Mouse (Mus musculus): Measurements from ENCODE around the gene Olfr742. TPM values are rescaled to one million over a fixed set of nuclear protein-coding genes. Genes with fewer than 3 reads are reported as not detected.

The Olfr742 gene
- not detected in 2 replicates for polyA plus RNA-seq (2015; fragmentation: Nextera tagmentation; extraction: Ambion mirVana)

DNA sequence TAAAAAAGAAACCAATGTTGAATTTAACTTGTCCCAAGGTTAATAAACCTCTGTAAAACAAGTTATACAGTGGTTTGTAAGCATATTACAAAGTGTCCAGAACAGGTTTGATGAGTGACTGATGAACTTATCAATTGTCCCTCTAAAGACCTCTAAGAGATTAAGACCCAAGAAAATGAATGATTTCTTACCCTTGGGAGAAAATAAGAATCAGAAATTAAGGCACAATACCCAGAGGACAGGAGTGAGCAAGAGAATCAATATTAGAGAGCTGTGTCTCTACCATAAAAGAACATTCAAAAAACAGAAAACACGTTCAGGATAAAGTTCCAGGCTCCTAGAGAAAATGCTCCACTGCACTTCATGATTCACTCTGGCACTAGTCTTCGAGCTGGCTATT, at the start of gene Olfr742:
Gene Olfr742 (plus strand): TSS at position 301 of the 400 bp plus-strand sequence.
- Histone ChIP-seq H3K9me3 (ENCODE audit: control insufficient read depth, low read length) (no peaks in the 10 kb centered on the region), H3K36me3 (ENCODE audit: control insufficient read depth, insufficient read depth) (no peaks in the 10 kb centered on the region), H3K4me3 (replicated peaks; ENCODE audit: low read length) (no peak within 1 kb of the TSS), H3K4me1 (replicated peaks; ENCODE audit: control insufficient read depth, insufficient read depth, low read length) (no peaks in the 10 kb centered on the region), H3K27ac (ENCODE audit: low read length) (no peak within 1 kb of the TSS), H3K9ac (replicated peaks; ENCODE audit: low read depth, low read length) (no peak within 1 kb of the TSS), H3K4me2 (ENCODE audit: low read length) (no peak within 1 kb of the TSS), H3K27me3 (replicated peaks; ENCODE audit: control insufficient read depth, insufficient read depth, low read length) (no peaks in the 10 kb centered on the region)
- ATAC-seq: no peak
- 61% methylated on average over 2 of the region's 2 CpGs for WGBS

DNA sequence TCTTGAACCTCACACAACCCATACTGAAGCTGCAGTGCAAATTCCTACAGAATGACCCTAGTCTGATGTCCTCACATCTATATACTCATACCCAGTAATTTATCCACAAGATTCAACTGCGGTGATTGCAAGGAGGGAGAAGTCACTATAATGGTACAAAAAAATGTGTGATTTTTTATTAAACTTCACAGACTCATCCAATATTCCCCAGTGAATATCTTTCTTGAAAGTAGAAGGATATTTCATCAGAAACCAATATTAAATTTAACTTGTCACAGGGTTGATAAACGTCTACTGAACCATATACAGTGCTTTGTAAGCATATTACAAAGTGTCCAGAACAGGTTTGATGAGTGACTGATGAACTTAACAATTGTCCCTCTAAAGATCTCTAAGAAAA, 31.0 kb upstream of the Olfr742 start, which contains the start of gene Olfr741:
Gene Olfr741 (plus strand): TSS at position 301 of the 400 bp plus-strand sequence.
- no peak within 1 kb of the TSS for H3K9ac ChIP-seq (replicated peaks; ENCODE audit: low read depth, low read length)
- ATAC-seq: no peak
- H3K36me3 ChIP-seq (ENCODE audit: control insufficient read depth, insufficient read depth): no peaks in the 10 kb centered on the region
- no peak within 1 kb of the TSS for H3K4me3 ChIP-seq (replicated peaks; ENCODE audit: low read length)
- 75% methylated on average over 2 of the region's 2 CpGs for WGBS
- H3K4me1 ChIP-seq (replicated peaks; ENCODE audit: control insufficient read depth, insufficient read depth, low read length): no peaks in the 10 kb centered on the region
- no peaks in the 10 kb centered on the region for H3K9me3 ChIP-seq (ENCODE audit: control insufficient read depth, low read length)
- no peaks in the 10 kb centered on the region for H3K27me3 ChIP-seq (replicated peaks; ENCODE audit: control insufficient read depth, insufficient read depth, low read length)
- H3K4me2 ChIP-seq (ENCODE audit: low read length): no peak within 1 kb of the TSS
- no peak within 1 kb of the TSS for H3K27ac ChIP-seq (ENCODE audit: low read length)

DNA sequence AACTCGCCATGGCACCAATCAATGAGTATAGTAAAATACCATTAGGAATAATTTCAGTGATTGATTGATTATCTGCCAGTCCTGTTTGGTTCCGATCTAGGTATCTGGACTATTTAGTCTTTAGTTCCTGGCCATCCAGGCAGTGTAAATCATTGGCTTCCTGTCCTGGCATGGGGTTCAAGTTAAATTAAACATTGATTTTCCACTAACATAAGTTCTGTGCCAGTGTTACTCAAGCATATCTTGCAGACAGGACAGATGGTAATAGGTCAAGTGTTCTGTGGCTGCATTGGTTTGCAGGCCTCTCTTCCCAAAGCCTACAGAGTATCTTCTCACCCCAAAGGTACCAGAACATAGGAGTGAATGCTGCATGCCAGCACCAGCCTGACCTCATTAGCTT, 25.0 kb upstream of the Olfr742 start:
- Histone ChIP-seq H3K4me1 (replicated peaks; ENCODE audit: control insufficient read depth, insufficient read depth, low read length) (no peaks in the 10 kb centered on the region), H3K36me3 (ENCODE audit: control insufficient read depth, insufficient read depth) (no peaks in the 10 kb centered on the region), H3K9me3 (ENCODE audit: control insufficient read depth, low read length) (no peaks in the 10 kb centered on the region), H3K27me3 (replicated peaks; ENCODE audit: control insufficient read depth, insufficient read depth, low read length) (no peaks in the 10 kb centered on the region), H3K9ac (replicated peaks; ENCODE audit: low read depth, low read length) (no peak overlapping the region), H3K4me2 (ENCODE audit: low read length) (no peak overlapping the region), H3K4me3 (replicated peaks; ENCODE audit: low read length) (no peak overlapping the region), H3K27ac (ENCODE audit: low read length) (no peak overlapping the region)
- no peak for ATAC-seq
- WGBS: 75% methylated on average over 2 of the region's 2 CpGs

DNA sequence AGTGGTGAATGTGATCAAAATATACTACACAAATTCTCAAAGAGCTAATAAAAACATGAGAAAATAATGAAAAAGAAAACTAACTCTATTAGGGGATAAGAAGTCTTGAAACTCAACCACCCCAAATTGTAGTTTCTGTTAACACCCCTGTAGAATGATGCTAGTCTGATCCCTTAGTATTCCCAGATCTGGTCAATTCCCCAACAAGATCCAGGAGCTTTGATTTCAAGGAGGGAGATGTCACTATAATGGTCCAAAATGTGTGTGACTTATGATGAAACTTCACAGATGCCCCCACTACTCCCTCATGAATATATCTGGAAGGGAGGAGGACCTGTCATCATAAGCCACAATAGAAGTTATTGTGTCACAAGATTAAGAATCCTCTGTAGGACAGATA, 18.1 kb downstream of the Olfr742 start, which contains the start of gene Olfr743:
Gene Olfr743 (plus strand): TSS at position 301 of the 400 bp plus-strand sequence.
- Histone ChIP-seq H3K4me2 (ENCODE audit: low read length) (no peak within 1 kb of the TSS), H3K27ac (ENCODE audit: low read length) (no peak within 1 kb of the TSS), H3K27me3 (replicated peaks; ENCODE audit: control insufficient read depth, insufficient read depth, low read length) (no peaks in the 10 kb centered on the region), H3K36me3 (ENCODE audit: control insufficient read depth, insufficient read depth) (no peaks in the 10 kb centered on the region), H3K9me3 (ENCODE audit: control insufficient read depth, low read length) (no peaks in the 10 kb centered on the region), H3K4me3 (replicated peaks; ENCODE audit: low read length) (no peak within 1 kb of the TSS), H3K4me1 (replicated peaks; ENCODE audit: control insufficient read depth, insufficient read depth, low read length) (no peaks in the 10 kb centered on the region), H3K9ac (replicated peaks; ENCODE audit: low read depth, low read length) (no peak within 1 kb of the TSS)
- no peak for ATAC-seq

DNA sequence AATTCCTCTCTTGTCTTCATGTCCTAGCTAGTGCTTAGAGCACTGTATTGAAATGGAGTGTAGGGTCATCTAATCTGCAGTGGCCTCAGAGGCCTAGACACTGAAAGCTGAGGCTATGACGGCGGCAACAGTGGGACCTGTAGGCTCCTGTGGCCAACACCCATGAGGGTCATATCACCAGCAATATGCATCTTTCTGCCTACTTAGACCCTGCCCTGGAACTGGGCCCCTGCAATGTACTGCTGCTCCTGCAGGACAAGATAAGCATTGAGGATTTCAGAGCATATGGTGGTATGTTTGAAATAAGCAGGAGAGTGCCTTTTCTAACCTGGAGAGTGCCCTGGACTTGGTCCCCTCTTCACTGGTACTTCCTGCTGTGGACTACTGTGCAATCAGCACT, 49.3 kb downstream of the Olfr742 start:
- H3K27me3 ChIP-seq (replicated peaks; ENCODE audit: control insufficient read depth, insufficient read depth, low read length): no peaks in the 10 kb centered on the region

More for the DNA sequence above, 49.3 kb downstream of the Olfr742 start:
- ATAC-seq: no peak
- Histone ChIP-seq H3K9me3 (ENCODE audit: control insufficient read depth, low read length) (no peaks in the 10 kb centered on the region), H3K4me1 (replicated peaks; ENCODE audit: control insufficient read depth, insufficient read depth, low read length) (no peaks in the 10 kb centered on the region), H3K27ac (ENCODE audit: low read length) (no peak overlapping the region), H3K4me2 (ENCODE audit: low read length) (no peak overlapping the region), H3K4me3 (replicated peaks; ENCODE audit: low read length) (no peak overlapping the region), H3K9ac (replicated peaks; ENCODE audit: low read depth, low read length) (no peak overlapping the region), H3K36me3 (ENCODE audit: control insufficient read depth, insufficient read depth) (no peaks in the 10 kb centered on the region)
- 87% methylated on average over 2 of the region's 2 CpGs for WGBS

Other genes with a start within 250 kb of the Olfr742 start
- gene Olfr732, start 219.4 kb upstream of the Olfr742 start, polyA plus RNA-seq (2015; fragmentation: Nextera tagmentation; extraction: Ambion mirVana): not detected in 2 replicates
- gene Olfr733, start 202.1 kb upstream of the Olfr742 start, polyA plus RNA-seq (2015; fragmentation: Nextera tagmentation; extraction: Ambion mirVana): 0.06 TPM in 1 of 2 replicates, not detected in the other
- not detected in 2 replicates for gene Olfr734, start 176.8 kb upstream of the Olfr742 start, polyA plus RNA-seq (2015; fragmentation: Nextera tagmentation; extraction: Ambion mirVana)
- not detected in 2 replicates for gene Olfr735, start 154.7 kb upstream of the Olfr742 start, polyA plus RNA-seq (2015; fragmentation: Nextera tagmentation; extraction: Ambion mirVana)
- gene Tlr11, start 145.7 kb upstream of the Olfr742 start, polyA plus RNA-seq (2015; fragmentation: Nextera tagmentation; extraction: Ambion mirVana): not detected in 2 replicates
- not detected in 2 replicates for gene Olfr736, start 122.4 kb upstream of the Olfr742 start, polyA plus RNA-seq (2015; fragmentation: Nextera tagmentation; extraction: Ambion mirVana)
- not detected in 2 replicates for gene Olfr738, start 96.0 kb upstream of the Olfr742 start, polyA plus RNA-seq (2015; fragmentation: Nextera tagmentation; extraction: Ambion mirVana)
- gene Olfr739, start 85.0 kb upstream of the Olfr742 start, polyA plus RNA-seq (2015; fragmentation: Nextera tagmentation; extraction: Ambion mirVana): not detected in 2 replicates
- gene Olfr740, start 58.1 kb upstream of the Olfr742 start, polyA plus RNA-seq (2015; fragmentation: Nextera tagmentation; extraction: Ambion mirVana): not detected in 2 replicates
- gene Olfr741, start 30.9 kb upstream of the Olfr742 start, polyA plus RNA-seq (2015; fragmentation: Nextera tagmentation; extraction: Ambion mirVana): not detected in 2 replicates
- gene Olfr743, start 18.2 kb downstream of the Olfr742 start, polyA plus RNA-seq (2015; fragmentation: Nextera tagmentation; extraction: Ambion mirVana): not detected in 2 replicates
- gene Olfr744, start 111.3 kb downstream of the Olfr742 start, polyA plus RNA-seq (2015; fragmentation: Nextera tagmentation; extraction: Ambion mirVana): not detected in 2 replicates
- gene Olfr745, start 135.8 kb downstream of the Olfr742 start, polyA plus RNA-seq (2015; fragmentation: Nextera tagmentation; extraction: Ambion mirVana): not detected in 2 replicates
- not detected in 2 replicates for gene Olfr746, start 143.5 kb downstream of the Olfr742 start, polyA plus RNA-seq (2015; fragmentation: Nextera tagmentation; extraction: Ambion mirVana)
- not detected in 2 replicates for gene Olfr747, start 189.6 kb downstream of the Olfr742 start, polyA plus RNA-seq (2015; fragmentation: Nextera tagmentation; extraction: Ambion mirVana)
- not detected in 2 replicates for gene Olfr748, start 203.8 kb downstream of the Olfr742 start, polyA plus RNA-seq (2015; fragmentation: Nextera tagmentation; extraction: Ambion mirVana)
- gene Olfr749, start 241.5 kb downstream of the Olfr742 start, polyA plus RNA-seq (2015; fragmentation: Nextera tagmentation; extraction: Ambion mirVana): not detected in 2 replicates

All from forebrain, embryonic 16.5 days (tissue).